Comparison of ENCODE assay signal across 8 mouse cellular contexts in the genomic region with DNA sequence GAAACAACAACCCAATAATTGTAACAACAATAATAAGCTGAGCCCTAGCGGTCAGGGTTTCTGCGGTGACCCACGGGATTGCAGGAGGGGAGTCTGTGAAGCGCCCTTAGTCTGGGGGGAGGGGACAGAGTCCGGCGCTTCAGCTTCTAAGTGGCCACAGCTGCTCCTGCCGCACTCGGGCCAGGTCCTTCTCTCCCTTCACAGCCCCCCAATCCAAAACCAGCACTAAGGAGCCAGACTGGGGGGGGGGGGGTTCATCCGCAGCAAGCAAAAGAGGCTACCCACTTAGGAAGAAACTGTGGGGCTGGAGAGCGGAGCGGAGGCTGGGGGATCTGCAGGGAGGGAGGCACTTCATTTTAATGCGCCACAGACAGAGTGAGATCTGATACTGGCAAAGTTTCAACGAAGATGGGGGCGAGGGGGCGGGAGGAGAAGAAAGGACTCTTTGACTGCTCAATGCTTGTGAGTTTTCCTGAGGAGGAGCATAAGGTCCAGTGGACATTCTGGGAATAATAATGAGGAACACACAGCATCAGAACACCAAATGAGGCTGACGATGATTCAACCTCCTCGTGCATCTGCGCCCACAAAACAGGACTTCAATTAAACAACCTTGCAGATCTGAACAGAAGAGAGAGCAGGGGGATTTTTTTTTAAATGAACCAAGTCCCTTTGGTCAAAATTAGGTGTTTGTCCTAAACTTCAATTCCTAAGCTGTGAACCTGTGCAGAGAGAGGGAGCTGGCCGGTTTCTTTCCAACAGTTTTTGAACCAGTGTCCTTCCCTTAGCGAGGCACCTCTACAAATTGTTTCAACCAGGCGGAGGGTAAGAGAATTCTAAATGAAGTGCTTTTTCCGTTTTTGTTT.
DNase-seq lines count a peak whose midpoint lies in the region; ATAC-seq and TF ChIP-seq lines count a peak whose summit lies in the region.

No protein-coding gene starts in this region.

- DNase-seq in lung, postnatal 0 days (ENCODE audit: low spot score), result peak; percentile 27
- no peak for DNase-seq in lung, postnatal 25 days (ENCODE audit: low spot score)
- DNase-seq in embryo, embryonic 9.5 days (ENCODE audit: extremely low spot score), result peak; percentile 89
- DNase-seq in hindbrain, embryonic 11.5 days (ENCODE audit: low spot score), result peak; percentile 88
- DNase-seq in left cerebral cortex, postnatal 4 days, result peak; percentile 89
- no peak for DNase-seq in urinary bladder, postnatal 10 days (ENCODE audit: low spot score)

- TF ChIP-seq EP300 in lung, postnatal 0 days (IDR thresholded peaks at IDR 0.05), result no peak

- H3K4me1 ChIP-seq in lung, postnatal 0 days (ENCODE audit: insufficient read depth, low read depth, low read length), result peaks cover 5% of the 10 kb centered on the region; the same call in 1 of the 2 replicates
- H3K4me1 ChIP-seq in hindbrain, embryonic 11.5 days (replicated peaks; ENCODE audit: control insufficient read depth, insufficient read depth, low read length), result 0 out of 2 replicates have a peak, but pooled peaks cover 4% of the 10 kb centered on the region
- peaks cover 35% of the 10 kb centered on the region for H3K4me1 ChIP-seq in neural tube, embryonic 13.5 days (replicated peaks)

- no peak overlapping the region for H3K9ac ChIP-seq in lung, postnatal 0 days (replicated peaks; ENCODE audit: low read depth)
- H3K9ac ChIP-seq in hindbrain, embryonic 11.5 days (ENCODE audit: low read depth, low read length), result peak overlapping the region; percentile 52
- H3K9ac ChIP-seq in neural tube, embryonic 13.5 days, result peak overlapping the region; percentile 65

- peak overlapping the region; percentile 23; the same call in 1 of the 2 replicates for H3K4me3 ChIP-seq in lung, postnatal 0 days (ENCODE audit: low read depth, low read length)
- H3K4me3 ChIP-seq in hindbrain, embryonic 11.5 days (ENCODE audit: low read depth, low read length), result peak overlapping the region; percentile 32
- H3K4me3 ChIP-seq in neural tube, embryonic 13.5 days, result peak overlapping the region; percentile 42

- peak overlapping the region; percentile 61 for H3K4me2 ChIP-seq in lung, postnatal 0 days (replicated peaks; ENCODE audit: low read depth, low read length)
- peak overlapping the region; percentile 53 for H3K4me2 ChIP-seq in hindbrain, embryonic 11.5 days (replicated peaks; ENCODE audit: low read depth, low read length)
- peak overlapping the region; percentile 73 for H3K4me2 ChIP-seq in neural tube, embryonic 13.5 days

- H3K36me3 ChIP-seq in lung, postnatal 0 days (ENCODE audit: insufficient read depth, low read length), result no peaks in the 10 kb centered on the region
- H3K36me3 ChIP-seq in hindbrain, embryonic 11.5 days (ENCODE audit: control insufficient read depth, insufficient read depth, low read length), result no peaks in the 10 kb centered on the region
- no peaks in the 10 kb centered on the region for H3K36me3 ChIP-seq in neural tube, embryonic 13.5 days

- peak; percentile 43; the same call in 1 of the 2 replicates for ATAC-seq in lung, postnatal 0 days
- ATAC-seq in hindbrain, embryonic 11.5 days (ENCODE audit: low FRiP score), result peak; percentile 93
- peak; percentile 91 for ATAC-seq in neural tube, embryonic 13.5 days (ENCODE audit: low read depth)
- no peak for ATAC-seq in inflammation-experienced regulatory T-cells, adult 6 months

- H3K27me3 ChIP-seq in lung, postnatal 0 days (replicated peaks; ENCODE audit: insufficient read depth, low read length), result no peaks in the 10 kb centered on the region
- no peaks in the 10 kb centered on the region for H3K27me3 ChIP-seq in hindbrain, embryonic 11.5 days (ENCODE audit: control insufficient read depth, insufficient read depth, low read length)
- H3K27me3 ChIP-seq in neural tube, embryonic 13.5 days, result no peaks in the 10 kb centered on the region

- 4% methylated on average over 22 of the region's 22 CpGs for WGBS in lung, postnatal 0 days
- WGBS in hindbrain, embryonic 11.5 days, result 1% methylated on average over 22 of the region's 22 CpGs
- 2% methylated on average over 22 of the region's 22 CpGs for WGBS in neural tube, embryonic 13.5 days

- no peak for TF ChIP-seq CTCF in lung, postnatal 0 days (IDR thresholded peaks at IDR 0.05)

- H3K9me3 ChIP-seq in lung, postnatal 0 days (ENCODE audit: low read length), result no peaks in the 10 kb centered on the region
- H3K9me3 ChIP-seq in hindbrain, embryonic 11.5 days (ENCODE audit: control insufficient read depth, low read length), result no peaks in the 10 kb centered on the region
- H3K9me3 ChIP-seq in neural tube, embryonic 13.5 days, result no peaks in the 10 kb centered on the region

- intact Hi-C loops in left cerebral cortex, postnatal 4 days (cut with DNase I), result loop anchor here (5.0 kb wide), 1 partner anchor 684 kb away; no protein-coding TSS in a partner anchor

- H3K27ac ChIP-seq in lung, postnatal 0 days (ENCODE audit: low read length), result no peak overlapping the region
- peak overlapping the region; percentile 97 for H3K27ac ChIP-seq in hindbrain, embryonic 11.5 days (ENCODE audit: low read depth, low read length)
- peak overlapping the region; percentile 88 for H3K27ac ChIP-seq in neural tube, embryonic 13.5 days (replicated peaks)

Comparison
In these comparisons a context has a peak if more than half of its experiments do, and no peak if none do; other contexts are left out.
1. DNase-seq: peak in lung, postnatal 0 days (single experiment), embryo, embryonic 9.5 days (single experiment), hindbrain, embryonic 11.5 days (single experiment) and left cerebral cortex, postnatal 4 days (single experiment); none in lung, postnatal 25 days (single experiment) and urinary bladder, postnatal 10 days (single experiment).
2. Peak in every context shown above with its lines, with median percentiles within 50 percentile points of each other: H3K4me2 ChIP-seq and H3K4me3 ChIP-seq.